Mouse (Mus musculus): Measurements from ENCODE around the gene Hpse.

DNA sequence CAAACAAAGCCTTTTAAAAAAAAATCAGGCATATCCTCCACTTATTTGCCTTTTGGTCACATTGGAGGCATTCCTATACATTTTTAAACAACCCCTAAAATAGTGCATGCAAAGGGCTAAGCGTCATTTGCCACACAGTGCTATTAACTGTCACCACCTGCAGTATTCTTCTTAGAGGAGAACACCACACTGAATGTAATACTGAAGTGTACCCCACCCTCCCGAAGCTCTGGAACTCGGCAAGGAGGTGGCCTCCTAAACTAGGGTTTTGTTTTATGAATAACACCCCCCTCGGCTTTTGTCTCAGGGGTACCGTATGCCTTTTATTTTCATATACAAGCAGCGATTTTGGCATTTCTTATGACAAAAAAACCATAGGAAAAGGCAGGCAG lies 39.0 kb downstream of the Hpse start:
- TF ChIP-seq CTCF (IDR thresholded peaks at IDR 0.05; ENCODE audit: low read depth) (no peak), EP300 (optimal IDR thresholded peaks at IDR 0.05) (no peak)

Data from stomach, postnatal 0 days (tissue).